25 mouse cellular contexts compared by ENCODE assay signal in the genomic region with DNA sequence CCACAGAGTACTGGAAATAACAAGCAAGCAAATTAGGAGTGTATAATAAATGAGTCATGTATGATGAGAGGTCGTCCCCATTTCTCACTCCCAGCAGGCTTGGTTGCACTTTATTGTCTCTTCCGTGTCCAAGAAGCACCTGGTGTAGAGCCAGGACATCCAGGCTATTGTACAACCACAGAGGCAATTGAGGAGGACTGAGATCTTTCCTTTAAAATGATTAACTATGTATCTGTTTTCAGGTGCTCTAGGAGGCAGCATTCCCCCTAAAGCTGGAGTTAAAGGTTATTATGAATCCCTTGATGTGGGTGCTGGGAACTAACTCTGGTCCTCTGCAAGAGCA. TPM values are rescaled to one million over a fixed set of nuclear protein-coding genes. Genes with fewer than 3 reads are reported as not detected.
DNase-seq lines count a peak whose midpoint lies in the region; ATAC-seq and TF ChIP-seq lines count a peak whose summit lies in the region.
"Had no signal": no experiment of that assay in that cellular context is flagged by ENCODE, and none has a peak within 500 bp of the region (broad histone marks: within the 10 kb centered on the region; RNA-seq: fewer than 3 reads in every experiment).

No protein-coding gene starts in this region.

- no peak for TF ChIP-seq CTCF in kidney, adult 2 months (conservative IDR thresholded peaks at IDR 0.05; ENCODE audit: insufficient read depth, insufficient read length, low read depth, low read length)
- no peak for TF ChIP-seq CTCF in G1E (IDR thresholded peaks at IDR 0.05; ENCODE audit: low read depth, low read length)

- no peak overlapping the region for H3K27ac ChIP-seq in kidney, adult 2 months (ENCODE audit: insufficient read depth, low read depth, low read length)
- H3K27ac ChIP-seq in brown adipose tissue, adult 24 weeks (replicated peaks; ENCODE audit: low read depth, low read length): peak overlapping the region; percentile 27; the same call in 1 of the 2 replicates
- H3K27ac ChIP-seq in liver, embryonic 16.5 days (ENCODE audit: low read length): peak overlapping the region; percentile 3; the same call in 1 of the 2 replicates
- H3K27ac ChIP-seq in forebrain, embryonic 14.5 days (ENCODE audit: low read depth, low read length): no peak overlapping the region
- H3K27ac ChIP-seq: embryonic facial prominence, embryonic 13.5 days; forebrain, embryonic 10.5 days; hindbrain, embryonic 12.5 days; hindbrain, postnatal 0 days; lung, embryonic 15.5 days; midbrain, embryonic 12.5 days; neural tube, embryonic 13.5 days had no signal

- no peaks in the 10 kb centered on the region for H3K27me3 ChIP-seq in kidney, adult 2 months (replicated peaks; ENCODE audit: control insufficient read depth, insufficient read depth, low read length)
- H3K27me3 ChIP-seq in G1E (ENCODE audit: insufficient read depth, low read length): no peaks in the 10 kb centered on the region
- H3K27me3 ChIP-seq in liver, embryonic 16.5 days (ENCODE audit: control insufficient read depth, insufficient read depth, low read depth, low read length): no peaks in the 10 kb centered on the region
- no peaks in the 10 kb centered on the region for H3K27me3 ChIP-seq in forebrain, embryonic 14.5 days (replicated peaks; ENCODE audit: control insufficient read depth, insufficient read depth, low read length)
- H3K27me3 ChIP-seq: embryonic facial prominence, embryonic 13.5 days; hindbrain, embryonic 12.5 days; lung, embryonic 15.5 days; megakaryocyte, embryonic 14.5 days; midbrain, embryonic 12.5 days; neural tube, embryonic 13.5 days had no signal

- H3K4me1 ChIP-seq in kidney, adult 2 months (ENCODE audit: control insufficient read depth, insufficient read depth, low read length): peaks cover 35% of the 10 kb centered on the region
- peaks cover 75% of the 10 kb centered on the region for H3K4me1 ChIP-seq in G1E (ENCODE audit: insufficient read depth, low read depth, low read length)
- H3K4me1 ChIP-seq in brown adipose tissue, adult 24 weeks (ENCODE audit: control insufficient read depth, insufficient read depth, insufficient read length, low read length): peaks cover 8% of the 10 kb centered on the region
- H3K4me1 ChIP-seq in liver, embryonic 16.5 days (ENCODE audit: control insufficient read depth, low read depth, low read length): peaks cover 78% of the 10 kb centered on the region
- peaks cover 16% of the 10 kb centered on the region for H3K4me1 ChIP-seq in forebrain, embryonic 14.5 days (ENCODE audit: control insufficient read depth, insufficient read depth, low read length)

- H3K4me3 ChIP-seq in kidney, adult 2 months (ENCODE audit: insufficient read depth, low read depth, low read length): no peak overlapping the region
- H3K4me3 ChIP-seq in G1E (ENCODE audit: low read depth, low read length): peak overlapping the region; percentile 40; the same call in 1 of the 2 replicates
- H3K4me3 ChIP-seq in brown adipose tissue, adult 24 weeks (ENCODE audit: insufficient read depth, low read depth, low read length): no peak overlapping the region
- no peak overlapping the region for H3K4me3 ChIP-seq in liver, embryonic 16.5 days (ENCODE audit: low read depth, low read length)
- H3K4me3 ChIP-seq in forebrain, embryonic 14.5 days (ENCODE audit: low read depth, low read length): no peak overlapping the region
- H3K4me3 ChIP-seq: embryonic facial prominence, embryonic 13.5 days; forebrain, embryonic 10.5 days; hindbrain, embryonic 12.5 days; lung, embryonic 15.5 days; midbrain, embryonic 12.5 days; neural tube, embryonic 13.5 days had no signal

- WGBS in kidney, adult 2 months: 42% methylated on average over 2 of the region's 2 CpGs
- 87% methylated on average over 2 of the region's 2 CpGs for WGBS in liver, embryonic 16.5 days (ENCODE audit: insufficient replicate concordance)
- 89% methylated on average over 2 of the region's 2 CpGs for WGBS in forebrain, embryonic 14.5 days

- DNase-seq in kidney, adult 2 months: peak; percentile 62
- no peak for DNase-seq in kidney, adult 18-20 months
- DNase-seq in G1E (ENCODE audit: low spot score): no peak
- DNase-seq in cerebellum, adult 11 months: no peak
- no peak for DNase-seq in forebrain, embryonic 14.5 days (ENCODE audit: low spot score)
- DNase-seq: adrenal gland, postnatal 14 days; cerebellum, adult 18-20 months; cerebellum, postnatal 10 days; gastrocnemius, postnatal 14 days; heart, postnatal 36 days; kidney, adult 8-10 months; kidney, postnatal 25 days; lung, postnatal 36 days had no signal

- no peaks in the 10 kb centered on the region for H3K9me3 ChIP-seq in G1E (replicated peaks)
- no peaks in the 10 kb centered on the region for H3K9me3 ChIP-seq in liver, embryonic 16.5 days (replicated peaks; ENCODE audit: control insufficient read depth, low read length)
- H3K9me3 ChIP-seq in forebrain, embryonic 14.5 days (replicated peaks; ENCODE audit: control insufficient read depth, low read length): no peaks in the 10 kb centered on the region
- H3K9me3 ChIP-seq: embryonic facial prominence, embryonic 13.5 days; forebrain, embryonic 10.5 days; hindbrain, embryonic 12.5 days; lung, embryonic 15.5 days; megakaryocyte, embryonic 14.5 days; midbrain, embryonic 12.5 days; neural tube, embryonic 13.5 days had no signal

- H3K4me2 ChIP-seq in liver, embryonic 16.5 days (ENCODE audit: low read depth, low read length): no peak overlapping the region
- no peak overlapping the region for H3K4me2 ChIP-seq in forebrain, embryonic 14.5 days (ENCODE audit: low read length)
- H3K4me2 ChIP-seq: embryonic facial prominence, embryonic 13.5 days; hindbrain, embryonic 12.5 days; lung, embryonic 15.5 days; midbrain, embryonic 12.5 days; neural tube, embryonic 13.5 days had no signal

- no peak overlapping the region for H3K9ac ChIP-seq in liver, embryonic 16.5 days (ENCODE audit: low read depth, low read length)
- H3K9ac ChIP-seq in forebrain, embryonic 14.5 days (ENCODE audit: low read length): no peak overlapping the region
- H3K9ac ChIP-seq: embryonic facial prominence, embryonic 13.5 days; hindbrain, embryonic 12.5 days; lung, embryonic 15.5 days; midbrain, embryonic 12.5 days; neural tube, embryonic 13.5 days had no signal

- ATAC-seq in G1E (ENCODE audit: extremely low read depth, insufficient number of reproducible peaks, low FRiP score, poor library complexity, severe bottlenecking): no peak
- ATAC-seq in liver, embryonic 16.5 days (ENCODE audit: low read depth): no peak
- ATAC-seq in forebrain, embryonic 14.5 days: no peak
- ATAC-seq: CD4-positive, CD25-positive, alpha-beta regulatory T cell, adult 4 months; forebrain, embryonic 16.5 days; hindbrain, postnatal 0 days had no signal

- H3K36me3 ChIP-seq in kidney, adult 2 months (ENCODE audit: control insufficient read depth, insufficient read depth, low read length): peaks cover 3% of the 10 kb centered on the region; the same call in 1 of the 2 replicates
- peaks cover 71% of the 10 kb centered on the region for H3K36me3 ChIP-seq in G1E (replicated peaks)
- H3K36me3 ChIP-seq in liver, embryonic 16.5 days (ENCODE audit: control insufficient read depth, insufficient read depth): peaks cover 35% of the 10 kb centered on the region
- peaks cover 37% of the 10 kb centered on the region for H3K36me3 ChIP-seq in forebrain, embryonic 14.5 days (ENCODE audit: control insufficient read depth, insufficient read depth, low read length)

- TF ChIP-seq POLR2A in kidney, adult 2 months (IDR thresholded peaks at IDR 0.05; ENCODE audit: low read depth, low read length): no peak

RNA-seq across cellular contexts. Expression of a gene that starts 5.2 kb away (rescaled TPM):
- polyA plus RNA-seq in kidney, adult 2 months (2012; rRNA removed): 632 and 646 TPM in 2 replicates
- total RNA-seq in G1E (2014; fragmentation: Nextera tagmentation) (117 and 124 TPM in 2 replicates), G1E (2017) (344 and 364 TPM in 2 replicates)
- polyA plus RNA-seq in G1E (2012): 215 and 331 TPM in 2 replicates
- polyA plus RNA-seq in brown adipose tissue, adult 24 weeks (2012; ENCODE audit: insufficient read depth, insufficient read length, missing spikeins): 2,100 and 2,481 TPM in 2 replicates
- polyA plus RNA-seq in liver, embryonic 16.5 days (2015; fragmentation: Nextera tagmentation; extraction: Ambion mirVana): 348 and 350 TPM in 2 replicates
- polyA plus RNA-seq in forebrain, embryonic 14.5 days (2014; fragmentation: Nextera tagmentation; extraction: Ambion mirVana): 302 and 403 TPM in 2 replicates

RNA-seq across cellular contexts. Expression of a gene that starts 10.2 kb away (rescaled TPM):
- 316 and 376 TPM in 2 replicates for polyA plus RNA-seq in kidney, adult 2 months (2012; rRNA removed)
- total RNA-seq in G1E (2014; fragmentation: Nextera tagmentation): 68.2 and 118 TPM in 2 replicates
- total RNA-seq in G1E (2017): 115 and 129 TPM in 2 replicates
- 116 and 137 TPM in 2 replicates for polyA plus RNA-seq in G1E (2012)
- 420 and 432 TPM in 2 replicates for polyA plus RNA-seq in brown adipose tissue, adult 24 weeks (2012; ENCODE audit: insufficient read depth, insufficient read length, missing spikeins)
- 170 and 175 TPM in 2 replicates for polyA plus RNA-seq in liver, embryonic 16.5 days (2015; fragmentation: Nextera tagmentation; extraction: Ambion mirVana)
- polyA plus RNA-seq in forebrain, embryonic 14.5 days (2014; fragmentation: Nextera tagmentation; extraction: Ambion mirVana): 296 and 326 TPM in 2 replicates

RNA-seq across cellular contexts. Expression of a gene that starts 10.2 kb away (rescaled TPM):
- polyA plus RNA-seq in kidney, adult 2 months (2012; rRNA removed): 0.45 and 0.52 TPM in 2 replicates
- total RNA-seq in G1E (2014; fragmentation: Nextera tagmentation) (50.8 and 67.8 TPM in 2 replicates), G1E (2017) (37.9 and 42.2 TPM in 2 replicates)
- polyA plus RNA-seq in G1E (2012): 12.5 and 18.8 TPM in 2 replicates
- polyA plus RNA-seq in brown adipose tissue, adult 24 weeks (2012; ENCODE audit: insufficient read depth, insufficient read length, missing spikeins): 0.52 and 1.5 TPM in 2 replicates
- polyA plus RNA-seq in liver, embryonic 16.5 days (2015; fragmentation: Nextera tagmentation; extraction: Ambion mirVana): 38.9 and 43.4 TPM in 2 replicates
- 0.63 and 0.80 TPM in 2 replicates for polyA plus RNA-seq in forebrain, embryonic 14.5 days (2014; fragmentation: Nextera tagmentation; extraction: Ambion mirVana)

RNA-seq across cellular contexts. Expression of a gene that starts 10.2 kb away (rescaled TPM):
- 200 and 242 TPM in 2 replicates for polyA plus RNA-seq in kidney, adult 2 months (2012; rRNA removed)
- total RNA-seq in G1E (2014; fragmentation: Nextera tagmentation): 190 and 198 TPM in 2 replicates
- total RNA-seq in G1E (2017): 200 and 229 TPM in 2 replicates
- 274 and 333 TPM in 2 replicates for polyA plus RNA-seq in G1E (2012)
- polyA plus RNA-seq in brown adipose tissue, adult 24 weeks (2012; ENCODE audit: insufficient read depth, insufficient read length, missing spikeins): 13.1 and 13.8 TPM in 2 replicates
- polyA plus RNA-seq in liver, embryonic 16.5 days (2015; fragmentation: Nextera tagmentation; extraction: Ambion mirVana): 48.2 and 51.1 TPM in 2 replicates
- polyA plus RNA-seq in forebrain, embryonic 14.5 days (2014; fragmentation: Nextera tagmentation; extraction: Ambion mirVana): 27.5 and 29.6 TPM in 2 replicates

RNA-seq across cellular contexts. Expression of a gene that starts 31.1 kb away (rescaled TPM):
- 60.9 and 74.8 TPM in 2 replicates for polyA plus RNA-seq in kidney, adult 2 months (2012; rRNA removed)
- total RNA-seq in G1E (2014; fragmentation: Nextera tagmentation) (not detected in 2 replicates), G1E (2017) (0.11 and 1.0 TPM in 2 replicates)
- not detected in 2 replicates for polyA plus RNA-seq in G1E (2012)
- polyA plus RNA-seq in brown adipose tissue, adult 24 weeks (2012; ENCODE audit: insufficient read depth, insufficient read length, missing spikeins): 29.8 and 37.1 TPM in 2 replicates
- polyA plus RNA-seq in liver, embryonic 16.5 days (2015; fragmentation: Nextera tagmentation; extraction: Ambion mirVana): 20.1 and 20.6 TPM in 2 replicates
- 0.63 and 1.2 TPM in 2 replicates for polyA plus RNA-seq in forebrain, embryonic 14.5 days (2014; fragmentation: Nextera tagmentation; extraction: Ambion mirVana)

Comparison
In these comparisons a context has a peak if more than half of its experiments do, and no peak if none do; other contexts are left out.
1. H3K27ac ChIP-seq: peak in brown adipose tissue, adult 24 weeks (single experiment) and liver, embryonic 16.5 days (single experiment); none in kidney, adult 2 months (single experiment) and forebrain, embryonic 14.5 days (single experiment).